Comparison of ENCODE assay signal across 10 mouse cellular contexts in the genomic region with DNA sequence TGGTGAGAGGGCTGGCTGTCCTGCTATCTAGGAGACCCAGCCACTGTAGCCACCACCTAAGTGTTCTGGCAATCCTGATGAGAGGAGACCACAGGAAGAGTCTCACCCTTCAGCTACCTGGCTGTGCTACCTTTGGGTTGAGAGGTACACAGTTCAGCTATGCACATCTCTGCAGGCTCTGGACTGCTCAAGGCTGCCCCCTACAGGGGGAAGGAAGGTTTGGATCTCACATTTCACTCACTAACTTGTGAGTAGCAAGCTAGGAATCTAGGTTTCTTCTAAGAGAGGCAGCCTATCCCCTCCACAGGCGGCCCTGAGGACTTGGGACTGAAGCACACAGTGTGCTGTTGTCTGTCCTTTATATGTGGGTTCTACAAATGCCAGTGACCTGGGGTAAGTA. TPM values are rescaled to one million over a fixed set of nuclear protein-coding genes. Genes with fewer than 3 reads are reported as not detected.
DNase-seq lines count a peak whose midpoint lies in the region; ATAC-seq and TF ChIP-seq lines count a peak whose summit lies in the region.
"Had no signal": no experiment of that assay in that cellular context is flagged by ENCODE, and none has a peak within 500 bp of the region (broad histone marks: within the 10 kb centered on the region; RNA-seq: fewer than 3 reads in every experiment).

No protein-coding gene starts in this region.

- H3K4me1 ChIP-seq in kidney, adult 2 months (ENCODE audit: control insufficient read depth, insufficient read depth, low read length): no peaks in the 10 kb centered on the region
- H3K4me1 ChIP-seq in kidney, embryonic 14.5 days (ENCODE audit: control insufficient read depth, insufficient read depth, low read length): no peaks in the 10 kb centered on the region
- no peaks in the 10 kb centered on the region for H3K4me1 ChIP-seq in G1E (ENCODE audit: insufficient read depth, low read depth, low read length)
- no peaks in the 10 kb centered on the region for H3K4me1 ChIP-seq in midbrain, embryonic 14.5 days (ENCODE audit: control insufficient read depth, insufficient read depth, low read length)
- no peaks in the 10 kb centered on the region for H3K4me1 ChIP-seq in forebrain, embryonic 16.5 days (replicated peaks; ENCODE audit: control insufficient read depth, insufficient read depth, low read length)

- DNase-seq in kidney, adult 2 months: peak; percentile 33
- no peak for DNase-seq in G1E (ENCODE audit: low spot score)
- DNase-seq in brain, embryonic 14.5 days (ENCODE audit: low read depth): no peak
- DNase-seq in lung, postnatal 25 days (ENCODE audit: low spot score): peak; percentile 8
- DNase-seq in midbrain, embryonic 14.5 days: no peak

- no peak for ATAC-seq in kidney, embryonic 14.5 days (ENCODE audit: low FRiP score, low TSS enrichment)
- ATAC-seq in G1E (ENCODE audit: extremely low read depth, insufficient number of reproducible peaks, low FRiP score, poor library complexity, severe bottlenecking): no peak
- no peak for ATAC-seq in midbrain, embryonic 14.5 days (ENCODE audit: low FRiP score, low TSS enrichment)
- ATAC-seq in forebrain, embryonic 16.5 days: no peak

- no peak overlapping the region for H3K9ac ChIP-seq in kidney, embryonic 14.5 days (ENCODE audit: low read depth, low read length)
- H3K9ac ChIP-seq in midbrain, embryonic 14.5 days (replicated peaks; ENCODE audit: low read length): no peak overlapping the region
- no peak overlapping the region for H3K9ac ChIP-seq in forebrain, embryonic 16.5 days (replicated peaks; ENCODE audit: low read depth, low read length)

- no peaks in the 10 kb centered on the region for H3K27me3 ChIP-seq in kidney, adult 2 months (replicated peaks; ENCODE audit: control insufficient read depth, insufficient read depth, low read length)
- H3K27me3 ChIP-seq in kidney, embryonic 14.5 days (ENCODE audit: control insufficient read depth, insufficient read depth, low read length): peaks cover 8% of the 10 kb centered on the region; the same call in 1 of the 2 replicates
- no peaks in the 10 kb centered on the region for H3K27me3 ChIP-seq in G1E (ENCODE audit: insufficient read depth, low read length)
- no peaks in the 10 kb centered on the region for H3K27me3 ChIP-seq in midbrain, embryonic 14.5 days (ENCODE audit: control insufficient read depth, insufficient read depth, low read length)
- peaks cover 6% of the 10 kb centered on the region for H3K27me3 ChIP-seq in forebrain, embryonic 16.5 days (replicated peaks; ENCODE audit: control insufficient read depth, insufficient read depth, low read length)

- TF ChIP-seq POLR2A in kidney, adult 2 months (IDR thresholded peaks at IDR 0.05; ENCODE audit: low read depth, low read length): no peak
- TF ChIP-seq POLR2A in brain, embryonic 14.5 days (IDR thresholded peaks at IDR 0.05; ENCODE audit: borderline replicate concordance, extremely low read depth, insufficient read depth, insufficient read length, poor library complexity, severe bottlenecking): no peak

- no peak overlapping the region for H3K4me3 ChIP-seq in kidney, adult 2 months (ENCODE audit: insufficient read depth, low read depth, low read length)
- no peak overlapping the region for H3K4me3 ChIP-seq in kidney, embryonic 14.5 days (ENCODE audit: low read length)
- H3K4me3 ChIP-seq in G1E (ENCODE audit: low read depth, low read length): no peak overlapping the region
- no peak overlapping the region for H3K4me3 ChIP-seq in midbrain, embryonic 14.5 days (replicated peaks; ENCODE audit: low read depth, low read length)
- H3K4me3 ChIP-seq in forebrain, embryonic 16.5 days (replicated peaks; ENCODE audit: low read length): no peak overlapping the region

- WGBS in kidney, adult 2 months: 33% methylated on average over 1 of the region's 1 CpGs
- WGBS in kidney, embryonic 14.5 days: 13% methylated on average over 1 of the region's 1 CpGs
- 42% methylated on average over 1 of the region's 1 CpGs for WGBS in midbrain, embryonic 14.5 days
- 27% methylated on average over 1 of the region's 1 CpGs for WGBS in forebrain, embryonic 16.5 days

- H3K9me3 ChIP-seq in kidney, embryonic 14.5 days (ENCODE audit: control insufficient read depth, low read length): 0 out of 2 replicates have a peak, but pooled peaks cover 3% of the 10 kb centered on the region
- no peaks in the 10 kb centered on the region for H3K9me3 ChIP-seq in G1E (replicated peaks)
- H3K9me3 ChIP-seq in midbrain, embryonic 14.5 days (ENCODE audit: control insufficient read depth, low read length): no peaks in the 10 kb centered on the region
- H3K9me3 ChIP-seq in forebrain, embryonic 16.5 days (ENCODE audit: control insufficient read depth, low read length): no peaks in the 10 kb centered on the region; the same call in 1 of the 2 replicates

- no peak overlapping the region for H3K27ac ChIP-seq in kidney, adult 2 months (ENCODE audit: insufficient read depth, low read depth, low read length)
- H3K27ac ChIP-seq in kidney, embryonic 14.5 days (ENCODE audit: low read depth, low read length): no peak overlapping the region
- H3K27ac ChIP-seq in midbrain, embryonic 14.5 days (replicated peaks; ENCODE audit: low read depth, low read length): no peak overlapping the region
- H3K27ac ChIP-seq in forebrain, embryonic 16.5 days (ENCODE audit: low read length): no peak overlapping the region

- no peak overlapping the region for H3K4me2 ChIP-seq in kidney, embryonic 14.5 days (replicated peaks; ENCODE audit: low read depth, low read length)
- no peak overlapping the region for H3K4me2 ChIP-seq in midbrain, embryonic 14.5 days (ENCODE audit: low read length)
- no peak overlapping the region for H3K4me2 ChIP-seq in forebrain, embryonic 16.5 days (ENCODE audit: low read length)

- peak; percentile 56 for TF ChIP-seq CTCF in kidney, adult 2 months (conservative IDR thresholded peaks at IDR 0.05; ENCODE audit: insufficient read depth, insufficient read length, low read depth, low read length)
- peak; percentile 30; the same call in 1 of the 2 replicates for TF ChIP-seq CTCF in G1E (IDR thresholded peaks at IDR 0.05; ENCODE audit: low read depth, low read length)
- TF ChIP-seq CTCF in brain, embryonic 14.5 days (IDR thresholded peaks at IDR 0.05; ENCODE audit: borderline replicate concordance, extremely low read depth, insufficient read depth, insufficient read length): peak; percentile 56; the same call in 1 of the 2 replicates

- H3K36me3 ChIP-seq in kidney, adult 2 months (ENCODE audit: control insufficient read depth, insufficient read depth, low read length): no peaks in the 10 kb centered on the region
- no peaks in the 10 kb centered on the region for H3K36me3 ChIP-seq in kidney, embryonic 14.5 days (ENCODE audit: control insufficient read depth, insufficient read depth, low read length)
- no peaks in the 10 kb centered on the region for H3K36me3 ChIP-seq in G1E (replicated peaks)
- H3K36me3 ChIP-seq in midbrain, embryonic 14.5 days (ENCODE audit: control insufficient read depth, insufficient read depth, low read length): no peaks in the 10 kb centered on the region
- no peaks in the 10 kb centered on the region for H3K36me3 ChIP-seq in forebrain, embryonic 16.5 days (ENCODE audit: control insufficient read depth, insufficient read depth)

RNA-seq across cellular contexts. Expression of gene Barx1, which starts 16.6 kb away (rescaled TPM):
- not detected in 2 replicates for polyA plus RNA-seq in kidney, adult 2 months (2012; rRNA removed)
- 0.46 TPM in 1 of 2 replicates, not detected in the other for polyA plus RNA-seq in kidney, embryonic 14.5 days (2014; fragmentation: Nextera tagmentation; extraction: Ambion mirVana)
- total RNA-seq in G1E (2014; fragmentation: Nextera tagmentation) (not detected in 2 replicates), G1E (2017) (0.06 TPM in 1 of 2 replicates, not detected in the other)
- not detected in 2 replicates for polyA plus RNA-seq in G1E (2012)
- polyA plus RNA-seq in brain, embryonic 14.5 days (2012; rRNA removed): 0.15 and 0.38 TPM in 2 replicates
- not detected in 2 replicates for polyA plus RNA-seq in midbrain, embryonic 14.5 days (2014; fragmentation: Nextera tagmentation; extraction: Ambion mirVana)
- polyA plus RNA-seq in forebrain, embryonic 16.5 days (2015; fragmentation: Nextera tagmentation; extraction: Ambion mirVana): not detected in 2 replicates
- total RNA-seq: left cerebral cortex, postnatal 36 days had no signal
- polyA plus RNA-seq: gonadal fat pad, adult 2 months; neural tube, embryonic 11.5 days had no signal

RNA-seq across cellular contexts. Expression of gene Ptpdc1, which starts 53.9 kb away (rescaled TPM):
- polyA plus RNA-seq in kidney, adult 2 months (2012; rRNA removed): 7.7 and 8.5 TPM in 2 replicates
- 6.5 and 15.0 TPM in 2 replicates for polyA plus RNA-seq in kidney, embryonic 14.5 days (2014; fragmentation: Nextera tagmentation; extraction: Ambion mirVana)
- total RNA-seq in G1E (2014; fragmentation: Nextera tagmentation) (not detected in 2 replicates), G1E (2017) (0.06 and 0.11 TPM in 2 replicates)
- not detected in 2 replicates for polyA plus RNA-seq in G1E (2012)
- 10.4 and 19.6 TPM in 2 replicates for polyA plus RNA-seq in brain, embryonic 14.5 days (2012; rRNA removed)
- polyA plus RNA-seq in midbrain, embryonic 14.5 days (2014; fragmentation: Nextera tagmentation; extraction: Ambion mirVana): 17.5 and 20.0 TPM in 2 replicates
- polyA plus RNA-seq in forebrain, embryonic 16.5 days (2015; fragmentation: Nextera tagmentation; extraction: Ambion mirVana): 16.5 and 18.8 TPM in 2 replicates

Comparison
In these comparisons a context has a peak if more than half of its experiments do, and no peak if none do; other contexts are left out.
1. DNase-seq: peak in kidney, adult 2 months (single experiment) and lung, postnatal 25 days (single experiment); none in G1E (single experiment), brain, embryonic 14.5 days (single experiment) and midbrain, embryonic 14.5 days (single experiment).
2. Peak in every context shown above with its lines, with median percentiles within 50 percentile points of each other: CTCF ChIP-seq.